Mouse (Mus musculus) olfactory bulb, adult 2 months (tissue): Measurements from ENCODE around the gene Gucy2g.

Experiments used
- CTCF ChIP-seq: fragments of 200-500 bp; IDR thresholded peaks from 2 replicates; pipeline ENCODE4 v1.5.1; 2012; ENCODE audit warnings: low read depth, mild to moderate bottlenecking, low read length, moderate library complexity; ENCODE audit not compliant: insufficient read depth
- POLR2A ChIP-seq: fragments of 200-500 bp; IDR thresholded peaks from 2 replicates; pipeline ENCODE4 v1.6.1; 2012; ENCODE audit warnings: mild to moderate bottlenecking, low read depth, low read length, moderate library complexity; ENCODE audit not compliant: insufficient read depth

- no peak for TF ChIP-seq CTCF
- TF ChIP-seq POLR2A = no peak
Observed at GRCm38 (mm10) chr19:55165954-55166353, 75.1 kb downstream of the Gucy2g start.
